Mouse (Mus musculus) forebrain, embryonic 11.5 days (tissue): Measurements from ENCODE around the gene Cdh13. TPM values are rescaled to one million over a fixed set of nuclear protein-coding genes. Genes with fewer than 3 reads are reported as not detected.

Source experiments
- ATAC-seq: fragments of 200-750 bp; cut with Nextera tagmentation; replicated peaks from 2 replicates; pipeline ENCODE4 v1.8.0; 2017; ENCODE audit warnings: moderate TSS enrichment; ENCODE audit not compliant: low FRiP score
- DNase-seq: peaks from one replicate; pipeline ENCODE4 v3.0.0-alpha.2; 2017; ENCODE audit warnings: low spot score
- H3K27ac ChIP-seq: fragments of 300-500 bp; sonication (generic); 2 replicates; pipeline ENCODE4 v1.5.1; 2014; ENCODE audit warnings: low read depth, low read length
- H3K27me3 ChIP-seq: fragments of 300-500 bp; sonication (generic); 2 replicates; pipeline ENCODE4 v1.6.1; 2014; ENCODE audit warnings: mild to moderate bottlenecking, low read length, mixed read lengths; ENCODE audit not compliant: control insufficient read depth, insufficient read depth
- H3K36me3 ChIP-seq: fragments of 300-500 bp; sonication (generic); 2 replicates; pipeline ENCODE4 v1.6.1; 2014; ENCODE audit warnings: mild to moderate bottlenecking, low read length, moderate library complexity, mixed read lengths; ENCODE audit not compliant: control insufficient read depth, insufficient read depth
- H3K4me1 ChIP-seq: fragments of 300-500 bp; sonication (generic); replicated peaks from 2 replicates; pipeline ENCODE4 v1.6.1; 2014; ENCODE audit warnings: low read length, mixed read lengths; ENCODE audit not compliant: control insufficient read depth, insufficient read depth
- H3K4me2 ChIP-seq: fragments of 300-500 bp; sonication (generic); 2 replicates; pipeline ENCODE4 v1.6.1; 2014; ENCODE audit warnings: low read depth, mild to moderate bottlenecking, low read length, moderate library complexity, mixed read lengths; ENCODE audit not compliant: severe bottlenecking
- H3K4me3 ChIP-seq: fragments of 300-500 bp; sonication (generic); 2 replicates; pipeline ENCODE4 v1.5.1; 2014; ENCODE audit warnings: low read depth, low read length
- H3K9ac ChIP-seq: fragments of 300-500 bp; sonication (generic); 2 replicates; pipeline ENCODE4 v1.6.1; 2014; ENCODE audit warnings: low read length
- H3K9me3 ChIP-seq: fragments of 300-500 bp; sonication (generic); 2 replicates; pipeline ENCODE4 v1.6.1; 2016; ENCODE audit warnings: low read length, mixed read lengths; ENCODE audit not compliant: control insufficient read depth
- WGBS: fragments of 180-500 bp; shearing (Covaris S2); extraction: QIAGEN DNeasy Blood & Tissue Kit; methylation state at CpG from one replicate; pipeline ENCODE4 v1.1.7; 2014; 5-methylcytosine and 5-hydroxymethylcytosine counted together
- polyA plus RNA-seq: library from polyadenylated mRNA; unstranded; fragments of >200 nt; fragmentation: Nextera tagmentation; extraction: Ambion mirVana; gene quantifications from 2 replicates; pipeline ENCODE4 v1.2.1, GENCODE M21; 2014

The Cdh13 gene
- polyA plus RNA-seq, 1 experiment from 2014 or later, result 5.6 TPM

GRCm38 (mm10) chr8:118314188-118314563 is 30.6 kb downstream of the Cdh13 start:
- no peaks in the 10 kb centered on the region for H3K27me3 ChIP-seq
- no peak overlapping the region for H3K27ac ChIP-seq
- no peaks in the 10 kb centered on the region; the same call in 1 of the 2 replicates for H3K4me1 ChIP-seq
- no peaks in the 10 kb centered on the region for H3K36me3 ChIP-seq
- H3K4me2 ChIP-seq, result no peak overlapping the region
- 89% methylated on average over 6 of the region's 6 CpGs for WGBS
- no peak overlapping the region for H3K9ac ChIP-seq
- no peak overlapping the region for H3K4me3 ChIP-seq
- DNase-seq (no peak), ATAC-seq (no peak)
- H3K9me3 ChIP-seq, result no peaks in the 10 kb centered on the region

DNA sequence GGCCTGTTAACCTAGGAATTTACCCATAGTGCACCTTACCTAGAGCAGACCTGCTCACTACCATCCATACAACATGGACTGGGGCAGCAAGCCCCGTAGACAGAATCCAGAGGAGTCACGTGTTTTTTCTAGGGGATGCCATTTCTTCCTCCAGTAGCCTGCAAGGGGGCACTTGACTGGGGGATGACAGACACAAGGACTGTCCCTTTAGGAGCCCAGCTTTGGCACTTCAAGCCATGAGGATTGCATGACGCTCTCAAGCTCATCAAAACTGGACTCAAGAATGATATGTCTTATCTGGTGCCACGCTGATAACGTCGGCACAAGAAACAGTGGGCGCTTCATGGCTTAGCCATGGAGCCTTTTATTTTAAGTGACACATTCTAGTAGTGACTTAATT is 31.4 kb downstream of the Cdh13 start:
- H3K9me3 ChIP-seq, result no peaks in the 10 kb centered on the region
- H3K27me3 ChIP-seq, result no peaks in the 10 kb centered on the region
- no peak overlapping the region for H3K4me3 ChIP-seq
- ATAC-seq (no peak), DNase-seq (no peak)
- 93% methylated on average over 7 of the region's 7 CpGs for WGBS
- no peak overlapping the region for H3K27ac ChIP-seq
- H3K4me2 ChIP-seq, result no peak overlapping the region
- H3K4me1 ChIP-seq, result no peaks in the 10 kb centered on the region; the same call in 1 of the 2 replicates
- H3K36me3 ChIP-seq, result no peaks in the 10 kb centered on the region
- H3K9ac ChIP-seq, result no peak overlapping the region

DNA sequence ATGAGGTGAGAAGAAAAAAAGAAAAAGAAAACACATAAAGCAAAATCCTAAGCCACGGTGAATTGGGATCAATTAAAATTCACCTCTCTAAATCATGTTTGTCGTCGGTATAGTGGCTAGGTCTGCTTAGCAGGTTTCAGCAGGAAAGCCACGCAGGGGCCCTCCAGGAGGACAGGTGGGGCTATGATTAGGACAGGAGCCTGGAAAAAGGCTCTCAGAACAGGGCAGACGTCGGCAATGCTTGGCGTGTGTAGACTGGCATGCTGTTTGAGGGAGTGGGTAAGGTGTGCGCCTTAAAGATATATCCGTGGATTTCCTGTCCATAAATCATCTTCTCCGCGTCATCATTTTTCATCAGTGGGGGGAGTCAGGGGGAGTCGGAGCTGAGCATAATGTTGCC is 32.9 kb downstream of the Cdh13 start:
- WGBS, result 92% methylated on average over 12 of the region's 12 CpGs
- Histone ChIP-seq H3K36me3 (no peaks in the 10 kb centered on the region), H3K4me2 (no peak overlapping the region), H3K9me3 (no peaks in the 10 kb centered on the region), H3K27ac (no peak overlapping the region), H3K4me1 (no peaks in the 10 kb centered on the region; the same call in 1 of the 2 replicates), H3K4me3 (no peak overlapping the region), H3K27me3 (no peaks in the 10 kb centered on the region), H3K9ac (no peak overlapping the region)
- DNase-seq (no peak), ATAC-seq (no peak)

GRCm38 (mm10) chr8:118320566-118320965 is 37.0 kb downstream of the Cdh13 start:
- no peak for ATAC-seq

DNA sequence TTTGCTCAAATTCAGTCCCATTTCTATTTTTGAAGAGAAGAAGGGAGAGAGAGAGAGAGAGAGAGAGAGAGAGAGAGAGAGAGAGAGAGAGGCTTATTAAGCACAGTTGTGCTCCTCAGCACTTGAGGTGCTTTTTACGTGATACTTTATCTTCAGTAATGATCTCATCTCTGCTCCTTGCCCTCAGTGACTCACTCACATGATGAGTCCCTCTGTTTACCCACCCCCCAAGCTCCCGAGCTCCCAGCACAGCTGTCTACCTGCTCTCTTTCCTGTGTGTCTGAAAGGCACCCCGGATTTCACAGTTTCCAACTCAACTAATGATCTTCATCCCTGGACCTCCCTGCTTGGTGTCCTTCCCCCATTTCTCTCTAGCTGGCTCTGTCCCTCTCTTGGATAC is 39.9 kb downstream of the Cdh13 start:
- ATAC-seq (no peak), DNase-seq (no peak)
- H3K27ac ChIP-seq, result no peak overlapping the region
- no peak overlapping the region for H3K4me3 ChIP-seq
- no peak overlapping the region for H3K4me2 ChIP-seq
- H3K9ac ChIP-seq, result no peak overlapping the region
- H3K36me3 ChIP-seq, result no peaks in the 10 kb centered on the region
- no peaks in the 10 kb centered on the region for H3K9me3 ChIP-seq
- WGBS, result 79% methylated on average over 3 of the region's 3 CpGs
- no peaks in the 10 kb centered on the region for H3K4me1 ChIP-seq
- H3K27me3 ChIP-seq, result no peaks in the 10 kb centered on the region

More at GRCm38 (mm10) chr8:118320566-118320965, 37.0 kb downstream of the Cdh13 start:
- H3K27ac ChIP-seq, result no peak overlapping the region
- H3K4me3 ChIP-seq, result no peak overlapping the region
- no peak for DNase-seq
- no peak overlapping the region for H3K4me2 ChIP-seq
- no peak overlapping the region for H3K9ac ChIP-seq
- H3K36me3 ChIP-seq, result no peaks in the 10 kb centered on the region
- WGBS, result 81% methylated on average over 1 of the region's 1 CpGs
- no peaks in the 10 kb centered on the region for H3K27me3 ChIP-seq
- no peaks in the 10 kb centered on the region; the same call in 1 of the 2 replicates for H3K4me1 ChIP-seq
- H3K9me3 ChIP-seq, result no peaks in the 10 kb centered on the region

GRCm38 (mm10) chr8:118334933-118335332 is 51.4 kb downstream of the Cdh13 start:
- Histone ChIP-seq H3K27me3 (no peaks in the 10 kb centered on the region), H3K4me2 (no peak overlapping the region), H3K9ac (no peak overlapping the region), H3K4me1 (no peaks in the 10 kb centered on the region), H3K27ac (no peak overlapping the region), H3K9me3 (no peaks in the 10 kb centered on the region), H3K4me3 (no peak overlapping the region), H3K36me3 (no peaks in the 10 kb centered on the region)
- ATAC-seq (no peak), DNase-seq (no peak)
- WGBS, result 81% methylated on average over 7 of the region's 7 CpGs

DNA sequence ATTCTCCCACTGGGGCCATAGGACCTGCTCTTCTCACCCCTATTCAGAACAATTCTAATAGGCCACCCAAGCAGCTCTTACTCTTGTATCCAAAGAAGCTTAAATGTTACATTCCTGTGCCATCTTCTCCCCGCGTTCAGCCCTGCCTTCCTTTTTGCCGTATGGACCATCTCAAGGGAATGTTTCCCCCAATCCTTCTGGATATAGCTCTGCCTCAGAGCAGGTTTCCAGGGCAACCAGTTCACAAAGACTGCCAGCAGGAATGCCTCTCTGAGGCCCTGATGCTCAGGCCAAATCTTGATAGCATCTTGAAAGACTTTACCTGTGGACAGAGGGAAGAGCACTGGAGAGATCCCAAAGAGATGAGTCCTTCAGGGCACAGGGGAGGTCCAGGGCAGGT is 56.2 kb downstream of the Cdh13 start:
- 86% methylated on average over 3 of the region's 3 CpGs for WGBS
- Histone ChIP-seq H3K9me3 (no peaks in the 10 kb centered on the region), H3K36me3 (no peaks in the 10 kb centered on the region), H3K4me3 (no peak overlapping the region), H3K4me1 (no peaks in the 10 kb centered on the region), H3K27ac (no peak overlapping the region), H3K27me3 (no peaks in the 10 kb centered on the region), H3K9ac (no peak overlapping the region), H3K4me2 (no peak overlapping the region)
- ATAC-seq, result no peak
- no peak for DNase-seq

GRCm38 (mm10) chr8:118343267-118343666 is 59.7 kb downstream of the Cdh13 start:
- no peak for DNase-seq
- Histone ChIP-seq H3K9ac (no peak overlapping the region), H3K27ac (no peak overlapping the region), H3K4me2 (no peak overlapping the region), H3K36me3 (no peaks in the 10 kb centered on the region), H3K27me3 (no peaks in the 10 kb centered on the region), H3K9me3 (no peaks in the 10 kb centered on the region), H3K4me1 (no peaks in the 10 kb centered on the region), H3K4me3 (no peak overlapping the region)
- ATAC-seq, result no peak
- WGBS, result 79% methylated on average over 4 of the region's 4 CpGs

DNA sequence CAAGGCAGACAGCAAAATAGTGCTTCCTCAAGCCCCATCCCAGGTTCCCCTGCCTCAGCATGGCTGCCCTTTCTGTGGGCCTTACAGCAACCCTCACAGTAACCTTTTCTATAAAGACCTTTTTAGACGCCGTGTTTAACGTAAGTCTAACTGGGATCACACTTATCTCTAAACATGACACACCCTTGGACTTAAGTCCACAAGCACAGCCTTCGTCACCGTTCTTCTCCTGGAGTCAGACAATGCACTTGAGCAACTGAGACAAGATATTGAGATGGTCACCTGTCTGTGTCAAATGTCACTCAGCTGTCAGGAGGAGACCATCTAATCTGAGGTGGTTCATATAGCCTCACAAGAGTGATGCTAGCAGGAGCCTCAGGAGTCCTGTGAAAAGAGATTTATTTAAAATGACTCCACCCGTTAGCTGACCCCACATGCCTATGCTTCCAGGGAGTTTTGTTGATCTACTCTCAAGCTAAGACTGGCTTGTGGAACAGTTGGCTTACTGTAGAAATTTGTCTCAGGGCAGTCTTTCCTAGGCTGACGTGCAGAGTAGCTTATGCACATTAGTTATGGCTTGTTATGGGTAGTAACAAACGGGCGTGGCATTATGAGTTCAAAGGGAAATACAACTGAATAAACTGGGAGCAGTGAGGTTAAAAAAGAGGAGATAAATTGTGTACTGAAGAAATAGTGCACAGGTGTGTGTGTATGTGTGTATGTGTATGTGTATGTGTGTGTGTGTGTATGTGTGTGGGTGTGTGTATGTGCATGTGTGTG is 65.4 kb downstream of the Cdh13 start:
- H3K9ac ChIP-seq, result no peak overlapping the region
- no peak overlapping the region for H3K4me3 ChIP-seq
- H3K27ac ChIP-seq, result no peak overlapping the region
- WGBS, result 90% methylated on average over 9 of the region's 9 CpGs
- H3K4me2 ChIP-seq, result no peak overlapping the region
- no peaks in the 10 kb centered on the region for H3K4me1 ChIP-seq
- ATAC-seq (no peak), DNase-seq (no peak)
- no peaks in the 10 kb centered on the region for H3K9me3 ChIP-seq
- H3K36me3 ChIP-seq, result no peaks in the 10 kb centered on the region
- H3K27me3 ChIP-seq, result no peaks in the 10 kb centered on the region
